Mouse (Mus musculus): ENCODE data around the gene Psmb9. TPM values are rescaled to one million over a fixed set of nuclear protein-coding genes. Genes with fewer than 3 reads are reported as not detected.
A peak's percentile ranks its signal among the peaks of the same experiment; 100 is the strongest.

Psmb9 gene
- polyA plus RNA-seq, 1 experiment, result 32.3 TPM

DNA sequence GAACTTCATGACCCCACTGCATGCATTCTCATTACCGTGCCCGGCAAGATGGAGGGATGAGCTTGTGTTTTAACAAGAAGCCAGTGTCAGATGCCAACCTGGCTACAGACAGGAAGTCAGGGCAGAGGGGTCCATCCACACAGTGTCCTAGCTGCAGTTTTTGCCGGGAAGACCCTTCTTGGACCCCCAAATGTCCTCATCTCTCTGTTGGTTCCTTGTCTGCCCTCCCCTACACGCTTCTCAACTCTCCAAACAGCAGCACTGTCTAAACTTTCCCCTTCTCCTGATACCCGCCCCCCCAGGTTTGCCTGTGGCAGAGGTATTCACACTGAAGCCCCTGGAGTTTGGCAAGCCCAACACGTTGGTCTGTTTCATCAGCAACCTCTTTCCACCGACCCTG is 50.0 kb downstream of the Psmb9 start:
- 79% methylated on average over 7 of the region's 7 CpGs for WGBS

DNA sequence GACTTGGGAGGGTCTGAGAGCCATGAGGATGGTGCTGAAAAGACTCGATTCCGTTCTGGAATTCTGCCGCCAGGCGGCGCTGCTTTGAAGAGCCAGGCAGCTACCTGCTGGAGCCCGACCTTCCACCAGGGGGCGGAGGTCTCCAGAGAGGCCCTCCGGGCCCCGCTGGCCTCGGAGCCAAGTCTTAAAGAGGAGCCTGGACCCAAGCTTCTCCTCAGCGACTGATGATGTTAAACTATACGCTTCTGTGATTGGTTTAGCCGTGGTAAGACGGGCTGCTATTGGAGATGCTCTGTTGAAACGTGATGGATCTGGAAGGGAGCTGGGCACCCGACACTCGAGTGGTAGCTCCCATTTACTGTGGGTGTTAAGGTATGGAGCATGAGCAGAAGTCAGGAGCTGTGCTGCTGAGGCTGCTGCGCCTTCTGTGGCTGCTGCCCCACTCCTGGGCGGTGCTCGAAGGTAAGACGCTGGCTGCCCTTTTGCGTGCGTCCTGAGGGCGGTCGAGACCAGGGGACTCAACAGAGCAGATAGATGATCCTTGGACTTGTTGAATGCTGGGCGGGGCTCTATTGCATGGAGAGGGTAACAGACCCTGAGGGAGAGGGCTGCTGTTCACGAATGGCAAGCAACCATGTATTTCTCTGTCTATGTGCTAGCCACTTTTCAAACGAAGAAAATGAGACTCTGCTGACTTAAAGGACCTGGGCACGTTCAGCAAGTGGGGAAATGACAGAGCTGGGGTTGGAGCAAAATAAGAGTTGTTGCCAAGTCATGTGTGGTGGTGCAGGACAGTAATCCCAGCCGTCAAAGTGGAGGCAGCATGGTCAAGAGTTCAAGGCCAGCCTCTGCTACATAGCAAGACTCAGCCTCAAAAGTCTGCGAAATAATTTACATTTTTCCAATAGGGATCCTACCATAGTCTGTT is 52.0 kb downstream of the Psmb9 start:
- Histone ChIP-seq H3K27me3 (replicated peaks; ENCODE audit: control insufficient read depth, insufficient read depth, low read length) (no peaks in the 10 kb centered on the region), H3K4me3 (ENCODE audit: insufficient read depth, low read depth, low read length) (peak overlapping the region; percentile 63), H3K4me1 (ENCODE audit: control insufficient read depth, insufficient read depth, low read length) (no peaks in the 10 kb centered on the region), H3K36me3 (ENCODE audit: control insufficient read depth, insufficient read depth, low read length) (no peaks in the 10 kb centered on the region), H3K27ac (ENCODE audit: insufficient read depth, low read depth, low read length) (no peak overlapping the region)
- WGBS, result 6% methylated on average over 31 of the region's 31 CpGs
- DNase-seq, result peak; percentile 99
- no peak for TF ChIP-seq POLR2A (IDR thresholded peaks at IDR 0.05; ENCODE audit: low read depth, low read length)
- TF ChIP-seq CTCF (conservative IDR thresholded peaks at IDR 0.05; ENCODE audit: insufficient read depth, insufficient read length, low read depth, low read length), result peak; percentile 99

More for the DNA sequence above, 50.0 kb downstream of the Psmb9 start:
- H3K4me1 ChIP-seq (ENCODE audit: control insufficient read depth, insufficient read depth, low read length), result no peaks in the 10 kb centered on the region
- H3K27ac ChIP-seq (ENCODE audit: insufficient read depth, low read depth, low read length), result no peak overlapping the region
- no peaks in the 10 kb centered on the region for H3K27me3 ChIP-seq (replicated peaks; ENCODE audit: control insufficient read depth, insufficient read depth, low read length)
- H3K4me3 ChIP-seq (ENCODE audit: insufficient read depth, low read depth, low read length), result no peak overlapping the region
- TF ChIP-seq CTCF (conservative IDR thresholded peaks at IDR 0.05; ENCODE audit: insufficient read depth, insufficient read length, low read depth, low read length) (no peak), POLR2A (IDR thresholded peaks at IDR 0.05; ENCODE audit: low read depth, low read length) (no peak)
- no peaks in the 10 kb centered on the region for H3K36me3 ChIP-seq (ENCODE audit: control insufficient read depth, insufficient read depth, low read length)
- no peak for DNase-seq

- no peak for DNase-seq
- no peaks in the 10 kb centered on the region for H3K4me1 ChIP-seq (ENCODE audit: control insufficient read depth, insufficient read depth, low read length)
- H3K27me3 ChIP-seq (replicated peaks; ENCODE audit: control insufficient read depth, insufficient read depth, low read length), result no peaks in the 10 kb centered on the region
- no peaks in the 10 kb centered on the region for H3K36me3 ChIP-seq (ENCODE audit: control insufficient read depth, insufficient read depth, low read length)
- WGBS, result 82% methylated on average over 3 of the region's 3 CpGs
- no peak overlapping the region for H3K4me3 ChIP-seq (ENCODE audit: insufficient read depth, low read depth, low read length)
- TF ChIP-seq CTCF (conservative IDR thresholded peaks at IDR 0.05; ENCODE audit: insufficient read depth, insufficient read length, low read depth, low read length) (no peak), POLR2A (IDR thresholded peaks at IDR 0.05; ENCODE audit: low read depth, low read length) (no peak)
- no peak overlapping the region for H3K27ac ChIP-seq (ENCODE audit: insufficient read depth, low read depth, low read length)
Observed at GRCm38 (mm10) chr17:34134451-34134850, 53.1 kb downstream of the Psmb9 start.

GRCm38 (mm10) chr17:34133289-34133688 is 54.3 kb downstream of the Psmb9 start:
- no peak for TF ChIP-seq POLR2A (IDR thresholded peaks at IDR 0.05; ENCODE audit: low read depth, low read length)
- no peak; the same call in 1 of the 2 replicates for TF ChIP-seq CTCF (conservative IDR thresholded peaks at IDR 0.05; ENCODE audit: insufficient read depth, insufficient read length, low read depth, low read length)
- 65% methylated on average over 11 of the region's 11 CpGs for WGBS
- DNase-seq, result no peak

More at GRCm38 (mm10) chr17:34133289-34133688, 54.3 kb downstream of the Psmb9 start:
- H3K27me3 ChIP-seq (replicated peaks; ENCODE audit: control insufficient read depth, insufficient read depth, low read length), result no peaks in the 10 kb centered on the region
- H3K4me3 ChIP-seq (ENCODE audit: insufficient read depth, low read depth, low read length), result no peak overlapping the region
- H3K27ac ChIP-seq (ENCODE audit: insufficient read depth, low read depth, low read length), result no peak overlapping the region
- no peaks in the 10 kb centered on the region for H3K36me3 ChIP-seq (ENCODE audit: control insufficient read depth, insufficient read depth, low read length)
- H3K4me1 ChIP-seq (ENCODE audit: control insufficient read depth, insufficient read depth, low read length), result no peaks in the 10 kb centered on the region

Other genes starting within 250 kb of the Psmb9 start
- gene Pfdn6, start 247.4 kb downstream of the Psmb9 start, polyA plus RNA-seq (2012; rRNA removed), result 27.4 and 41.1 TPM in 2 replicates
- gene Wdr46, start 247.1 kb downstream of the Psmb9 start, polyA plus RNA-seq (2012; rRNA removed), result 15.3 and 16.0 TPM in 2 replicates
- gene B3galt4, start 236.3 kb downstream of the Psmb9 start, polyA plus RNA-seq (2012; rRNA removed), result 6.7 and 7.8 TPM in 2 replicates
- gene Vps52, start 232.0 kb downstream of the Psmb9 start, polyA plus RNA-seq (2012; rRNA removed), result 54.2 and 60.5 TPM in 2 replicates
- gene Rps18, start 231.8 kb downstream of the Psmb9 start, polyA plus RNA-seq (2012; rRNA removed), result 342 and 406 TPM in 2 replicates
- 1,162 and 1,255 TPM in 2 replicates for gene H2-K1, start 187.4 kb downstream of the Psmb9 start, polyA plus RNA-seq (2012; rRNA removed)
- gene Ring1, start 163.1 kb downstream of the Psmb9 start, polyA plus RNA-seq (2012; rRNA removed), result 30.4 and 36.3 TPM in 2 replicates
- gene H2-Ke6, start 159.7 kb downstream of the Psmb9 start, polyA plus RNA-seq (2012; rRNA removed), result 165 and 208 TPM in 2 replicates
- 90.4 and 106 TPM in 2 replicates for gene Slc39a7, start 156.1 kb downstream of the Psmb9 start, polyA plus RNA-seq (2012; rRNA removed)
- gene Rxrb, start 156.0 kb downstream of the Psmb9 start, polyA plus RNA-seq (2012; rRNA removed), result 49.3 and 59.2 TPM in 2 replicates
- 0.35 and 0.39 TPM in 2 replicates for gene Col11a2, start 148.3 kb downstream of the Psmb9 start, polyA plus RNA-seq (2012; rRNA removed)
- gene H2-Oa, start 95.4 kb downstream of the Psmb9 start, polyA plus RNA-seq (2012; rRNA removed), result 3.1 and 8.5 TPM in 2 replicates
- 30.1 and 37.1 TPM in 2 replicates for gene H2-DMa, start 68.2 kb downstream of the Psmb9 start, polyA plus RNA-seq (2012; rRNA removed)
- gene Brd2, start 65.1 kb downstream of the Psmb9 start, polyA plus RNA-seq (2012; rRNA removed), result 110 and 117 TPM in 2 replicates
- gene H2-DMb2, start 44.5 kb downstream of the Psmb9 start, polyA plus RNA-seq (2012; rRNA removed), result 3.2 and 15.6 TPM in 2 replicates
- 72.3 and 80.5 TPM in 2 replicates for gene H2-DMb1, start 34.7 kb downstream of the Psmb9 start, polyA plus RNA-seq (2012; rRNA removed)
- gene Tap1, start 211 bp downstream of the Psmb9 start, polyA plus RNA-seq (2012; rRNA removed), result 14.5 and 19.4 TPM in 2 replicates
- 34.2 and 58.1 TPM in 2 replicates for gene Psmb8, start 10.0 kb upstream of the Psmb9 start, polyA plus RNA-seq (2012; rRNA removed)
- 25.0 and 29.2 TPM in 2 replicates for gene Tap2, start 15.8 kb upstream of the Psmb9 start, polyA plus RNA-seq (2012; rRNA removed)
- 2.3 and 15.1 TPM in 2 replicates for gene H2-Ob, start 51.1 kb upstream of the Psmb9 start, polyA plus RNA-seq (2012; rRNA removed)
- gene H2-Ab1, start 69.9 kb upstream of the Psmb9 start, polyA plus RNA-seq (2012; rRNA removed), result 419 and 490 TPM in 2 replicates
- 192 and 298 TPM in 2 replicates for gene H2-Aa, start 100.1 kb upstream of the Psmb9 start, polyA plus RNA-seq (2012; rRNA removed)
- gene H2-Eb1, start 118.1 kb upstream of the Psmb9 start, polyA plus RNA-seq (2012; rRNA removed), result 128 and 174 TPM in 2 replicates
- 0.04 and 0.78 TPM in 2 replicates for gene H2-Eb2, start 137.9 kb upstream of the Psmb9 start, polyA plus RNA-seq (2012; rRNA removed)
- 0.03 and 0.11 TPM in 2 replicates for gene Btnl2, start 167.1 kb upstream of the Psmb9 start, polyA plus RNA-seq (2012; rRNA removed)
- not detected in 2 replicates for gene Btnl1, start 189.4 kb upstream of the Psmb9 start, polyA plus RNA-seq (2012; rRNA removed)
- gene BC051142, start 211.1 kb upstream of the Psmb9 start, polyA plus RNA-seq (2012; rRNA removed), result 0.22 and 1.3 TPM in 2 replicates

All from kidney, adult 2 months (tissue).